ENCODE assay signal across 9 mouse cellular contexts in genomic region chr10:63089758-63090571, GRCm38 (mm10). TPM values are rescaled to one million over a fixed set of nuclear protein-coding genes. Genes with fewer than 3 reads are reported as not detected.
A peak's percentile ranks its signal among the peaks of the same experiment; 100 is the strongest.
DNase-seq lines count a peak whose midpoint lies in the region; ATAC-seq lines count a peak whose summit lies in the region.
"Had no signal": no experiment of that assay in that cellular context is flagged by ENCODE, and none has a peak within 500 bp of the region (broad histone marks: within the 10 kb centered on the region; RNA-seq: fewer than 3 reads in every experiment).

No protein-coding gene starts in this region.

- no peaks in the 10 kb centered on the region for H3K9me3 ChIP-seq in forebrain, embryonic 12.5 days
- no peaks in the 10 kb centered on the region for H3K9me3 ChIP-seq in limb, embryonic 10.5 days (replicated peaks)
- H3K9me3 ChIP-seq: megakaryocyte, embryonic 14.5 days had no signal

- WGBS in forebrain, embryonic 12.5 days: 4% methylated on average over 26 of the region's 26 CpGs
- 7% methylated on average over 26 of the region's 26 CpGs for WGBS in limb, embryonic 10.5 days

- peak; percentile 75 for ATAC-seq in frontal cortex, adult (ENCODE audit: low TSS enrichment)
- ATAC-seq in forebrain, embryonic 12.5 days (ENCODE audit: low FRiP score): no peak
- ATAC-seq in erythroblast, adult 5-6 weeks (replicated peaks; ENCODE audit: low FRiP score, poor library complexity, severe bottlenecking): no peak

- H3K4me1 ChIP-seq in forebrain, embryonic 12.5 days: peaks cover 17% of the 10 kb centered on the region
- H3K4me1 ChIP-seq in limb, embryonic 10.5 days: peaks cover 22% of the 10 kb centered on the region

- peak overlapping the region; percentile 58 for H3K4me2 ChIP-seq in forebrain, embryonic 12.5 days

- H3K27me3 ChIP-seq in forebrain, embryonic 12.5 days: 0 out of 2 replicates have a peak, but pooled peaks cover 7% of the 10 kb centered on the region
- H3K27me3 ChIP-seq in limb, embryonic 10.5 days (ENCODE audit: low read depth, poor library complexity, severe bottlenecking): peaks cover 26% of the 10 kb centered on the region

- no peaks in the 10 kb centered on the region for H3K36me3 ChIP-seq in forebrain, embryonic 12.5 days (replicated peaks)
- H3K36me3 ChIP-seq in limb, embryonic 10.5 days: no peaks in the 10 kb centered on the region

- H3K9ac ChIP-seq in forebrain, embryonic 12.5 days: peak overlapping the region; percentile 51

- no peak overlapping the region for H3K27ac ChIP-seq in forebrain, embryonic 12.5 days
- no peak overlapping the region for H3K27ac ChIP-seq in limb, embryonic 10.5 days

- H3K4me3 ChIP-seq in forebrain, embryonic 12.5 days (replicated peaks): peak overlapping the region; percentile 32
- H3K4me3 ChIP-seq in limb, embryonic 10.5 days: peak overlapping the region; percentile 40

- no peak for DNase-seq in frontal cortex, postnatal 25 days (ENCODE audit: low spot score in 2 of 2)
- DNase-seq in ovary, postnatal 14 days (ENCODE audit: low spot score): peak; percentile 11
- DNase-seq in ovary, adult 18-20 months (ENCODE audit: low spot score): no peak
- DNase-seq in limb, embryonic 10.5 days (ENCODE audit: low spot score): no peak
- DNase-seq in retina, embryonic 14.5 days (ENCODE audit: low spot score): peak; percentile 74

RNA-seq across cellular contexts. Expression of gene Atoh7, which starts 9.5 kb away (rescaled TPM):
- 0.47 and 0.79 TPM in 2 replicates for polyA plus RNA-seq in forebrain, embryonic 12.5 days (2016; fragmentation: Nextera tagmentation; extraction: Ambion mirVana)
- polyA plus RNA-seq in limb, embryonic 10.5 days (2016; fragmentation: Nextera tagmentation; extraction: Ambion mirVana): 0.14 TPM in 2 replicates
- total RNA-seq in erythroblast, adult 5-6 weeks (2015; ENCODE audit: low replicate concordance): not detected in 2 replicates
- not detected in 2 replicates for total RNA-seq in erythroblast, adult 5-6 weeks (2017; ENCODE audit: low replicate concordance)

RNA-seq across cellular contexts. Expression of gene Pbld1, which starts 30.0 kb away (rescaled TPM):
- polyA plus RNA-seq in forebrain, embryonic 12.5 days (2016; fragmentation: Nextera tagmentation; extraction: Ambion mirVana): 1.1 and 1.2 TPM in 2 replicates
- 1.9 and 2.4 TPM in 2 replicates for polyA plus RNA-seq in limb, embryonic 10.5 days (2016; fragmentation: Nextera tagmentation; extraction: Ambion mirVana)
- total RNA-seq in erythroblast, adult 5-6 weeks (2015; ENCODE audit: low replicate concordance): not detected in 2 replicates
- not detected in 2 replicates for total RNA-seq in erythroblast, adult 5-6 weeks (2017; ENCODE audit: low replicate concordance)

Comparison
In these comparisons a context has a peak if more than half of its experiments do, and no peak if none do; other contexts are left out.
1. DNase-seq: peak in ovary, postnatal 14 days (single experiment) and retina, embryonic 14.5 days (single experiment); none in frontal cortex, postnatal 25 days (0 of 2), ovary, adult 18-20 months (single experiment) and limb, embryonic 10.5 days (single experiment).